Mouse (Mus musculus): ENCODE results near the gene Kmt2a. TPM values are rescaled to one million over a fixed set of nuclear protein-coding genes. Genes with fewer than 3 reads are reported as not detected.

Gene Kmt2a
- polyA plus RNA-seq, 1 experiment from 2014 or later, result 10.4 TPM

DNA sequence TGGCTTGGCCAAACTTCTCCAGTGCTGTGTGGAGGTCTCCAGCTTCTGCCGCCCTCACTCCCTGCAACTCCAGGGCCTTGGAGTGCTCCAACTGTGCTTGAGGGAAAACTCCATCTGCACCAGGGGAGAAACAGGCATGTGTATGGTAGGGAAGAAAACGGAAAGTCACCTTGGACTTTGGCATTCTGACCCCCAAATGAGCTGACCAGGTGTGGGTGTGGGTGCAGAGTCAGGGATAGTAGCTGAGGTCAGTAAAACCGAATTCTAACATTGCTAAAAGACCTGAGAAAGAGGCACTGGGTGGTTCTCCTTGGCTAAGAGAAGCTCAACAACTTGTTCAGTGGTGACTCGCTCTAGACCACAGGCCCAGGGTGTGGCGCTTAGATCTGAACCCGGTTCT is 79.4 kb downstream of the Kmt2a start:
- whole genome bisulfite sequencing, result 78% methylated on average over 6 of the region's 6 CpGs

DNA sequence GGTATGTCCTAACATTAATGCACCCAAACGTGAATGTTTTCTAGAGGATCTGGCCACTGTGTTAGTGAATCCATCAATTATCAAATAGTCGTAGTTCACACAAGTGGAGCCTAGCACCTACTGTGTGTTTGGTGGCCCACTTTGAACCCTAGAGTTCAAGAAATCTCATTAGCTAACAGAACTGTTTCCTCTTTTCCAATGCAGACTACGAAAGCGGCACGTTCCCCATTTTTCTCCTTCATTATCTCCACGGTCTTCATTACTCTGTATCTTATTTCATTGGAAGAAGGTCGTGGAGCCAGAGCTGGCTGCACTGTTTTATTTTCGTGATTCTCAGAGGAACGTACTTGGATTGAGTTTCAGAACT is 81.2 kb downstream of the Kmt2a start:
- H3K4me1 ChIP-seq (ENCODE audit: control insufficient read depth in 2 of 2, insufficient read depth in 2 of 2, low read length in 2 of 2), result peaks cover 6 to 10% of the 10 kb centered on the region in 2 experiments; a peak in 2 of 4 replicates
- peaks cover 22% of the 10 kb centered on the region for H3K27me3 ChIP-seq (ENCODE audit: control insufficient read depth, insufficient read depth, low read length)
- no peaks in the 10 kb centered on the region for H3K9me3 ChIP-seq (ENCODE audit: control insufficient read depth, low read length)
- H3K9ac ChIP-seq (ENCODE audit: low read length), result peak overlapping the region; percentile 80
- WGBS, result 48% methylated on average over 9 of the region's 9 CpGs
- H3K36me3 ChIP-seq (ENCODE audit: control insufficient read depth, insufficient read depth, low read length), result peaks cover 8% of the 10 kb centered on the region
- ATAC-seq (ENCODE audit: insufficient number of reproducible peaks, insufficient read depth, low FRiP score, low read depth), result no peak
- peak overlapping the region; percentile 61 to 63 for H3K4me3 ChIP-seq (ENCODE audit: control insufficient read depth in 1 of 2, insufficient read depth in 1 of 2, low read depth in 1 of 2, low read length in 2 of 2)
- H3K27ac ChIP-seq (replicated peaks in 1 of 2; ENCODE audit: control insufficient read depth in 1 of 2, insufficient read depth in 1 of 2, low read depth in 2 of 2, low read length in 2 of 2), result no peak overlapping the region
- H3K4me2 ChIP-seq (ENCODE audit: low read length), result peak overlapping the region; percentile 94

More for the DNA sequence above, 79.4 kb downstream of the Kmt2a start:
- H3K9ac ChIP-seq (ENCODE audit: low read length), result no peak overlapping the region
- no peaks in the 10 kb centered on the region for H3K9me3 ChIP-seq (ENCODE audit: control insufficient read depth, low read length)
- no peak overlapping the region for H3K4me2 ChIP-seq (ENCODE audit: low read length)
- H3K27ac ChIP-seq (replicated peaks in 1 of 2; ENCODE audit: control insufficient read depth in 1 of 2, insufficient read depth in 1 of 2, low read depth in 2 of 2, low read length in 2 of 2), result no peak overlapping the region
- H3K4me3 ChIP-seq (ENCODE audit: control insufficient read depth in 1 of 2, insufficient read depth in 1 of 2, low read depth in 1 of 2, low read length in 2 of 2), result no peak overlapping the region
- peaks cover 6 to 10% of the 10 kb centered on the region in 2 experiments; a peak in 2 of 4 replicates for H3K4me1 ChIP-seq (ENCODE audit: control insufficient read depth in 2 of 2, insufficient read depth in 2 of 2, low read length in 2 of 2)
- peaks cover 22% of the 10 kb centered on the region for H3K27me3 ChIP-seq (ENCODE audit: control insufficient read depth, insufficient read depth, low read length)
- H3K36me3 ChIP-seq (ENCODE audit: control insufficient read depth, insufficient read depth, low read length), result peaks cover 24% of the 10 kb centered on the region
- ATAC-seq (ENCODE audit: insufficient number of reproducible peaks, insufficient read depth, low FRiP score, low read depth), result no peak

DNA sequence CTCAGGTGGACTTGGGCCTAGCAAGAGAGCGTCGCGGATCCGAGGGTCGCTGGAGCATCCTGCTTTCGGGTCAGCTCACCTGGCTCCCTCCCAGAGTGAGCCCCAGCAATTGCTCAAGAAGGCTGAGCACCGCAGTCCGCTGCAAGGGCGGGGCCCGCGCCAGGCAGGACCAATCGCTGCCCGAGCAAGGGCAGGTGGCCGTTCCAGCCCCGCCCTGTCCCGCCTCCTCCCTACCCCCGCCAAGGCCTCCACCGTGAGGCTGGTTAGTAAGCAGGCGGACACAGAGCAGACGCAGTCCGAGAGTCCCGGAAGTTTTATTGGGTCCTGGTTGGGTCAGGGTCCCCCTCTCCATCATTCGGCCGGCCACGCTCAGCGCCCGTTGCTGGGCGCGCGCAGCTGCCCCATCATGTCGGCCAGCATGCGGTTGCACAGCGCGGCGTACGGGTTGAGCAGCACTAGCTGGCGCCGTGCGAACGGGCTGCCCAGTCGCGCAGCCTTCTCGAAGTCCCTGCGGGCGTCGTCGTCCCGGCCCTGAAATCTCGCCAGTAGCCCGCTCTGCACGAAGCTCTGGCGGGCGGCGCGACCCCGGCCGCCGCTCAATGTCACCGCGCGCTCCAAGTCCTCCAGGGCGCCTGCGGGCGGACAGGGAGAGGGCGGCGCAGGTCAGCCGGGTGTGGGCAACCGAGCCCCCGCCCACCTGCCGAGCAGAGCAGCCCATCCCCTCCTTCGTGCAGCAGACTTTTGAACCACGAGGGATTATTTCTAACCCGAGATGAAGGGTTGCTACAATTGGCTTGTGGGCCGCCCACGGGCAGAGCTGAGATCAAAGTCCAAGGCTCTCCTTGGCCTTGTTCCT is 81.8 kb downstream of the Kmt2a start, which contains the start of gene Tmem25:
Tmem25 (minus strand) TSS at position 206 of the 856 bp plus-strand sequence.
- under 1% methylated on average over 73 of the region's 75 CpGs for WGBS
- H3K9me3 ChIP-seq (ENCODE audit: control insufficient read depth, low read length), result no peaks in the 10 kb centered on the region
- peak; percentile 90 for ATAC-seq (ENCODE audit: insufficient number of reproducible peaks, insufficient read depth, low FRiP score, low read depth)

DNA sequence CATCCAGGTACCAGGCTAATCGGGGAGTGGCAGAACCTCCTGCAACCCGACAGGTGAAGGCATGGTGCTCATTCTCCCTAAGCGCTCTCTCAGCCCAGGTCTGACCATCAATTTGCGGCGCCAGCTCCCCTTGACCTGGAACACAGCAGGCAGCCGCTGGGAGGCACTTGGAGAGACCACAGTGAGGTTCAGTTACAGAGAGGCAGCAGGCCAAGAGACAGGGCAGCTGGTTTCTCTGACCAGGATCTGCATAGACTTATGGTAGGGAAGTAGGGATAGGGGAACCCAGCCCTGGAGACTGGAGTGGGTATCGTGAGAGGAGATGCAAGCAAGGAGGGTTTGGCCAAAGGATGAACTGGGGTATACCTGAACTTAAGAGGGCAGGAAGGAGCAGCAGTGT is 82.8 kb downstream of the Kmt2a start:
- Histone ChIP-seq H3K9me3 (ENCODE audit: control insufficient read depth, low read length) (no peaks in the 10 kb centered on the region), H3K9ac (ENCODE audit: low read length) (no peak overlapping the region), H3K4me3 (ENCODE audit: control insufficient read depth in 1 of 2, insufficient read depth in 1 of 2, low read depth in 1 of 2, low read length in 2 of 2) (no peak overlapping the region), H3K4me2 (ENCODE audit: low read length) (peak overlapping the region; percentile 94; the same call in 1 of the 2 replicates), H3K36me3 (ENCODE audit: control insufficient read depth, insufficient read depth, low read length) (no peaks in the 10 kb centered on the region), H3K27me3 (ENCODE audit: control insufficient read depth, insufficient read depth, low read length) (peaks cover 22% of the 10 kb centered on the region), H3K4me1 (ENCODE audit: control insufficient read depth in 2 of 2, insufficient read depth in 2 of 2, low read length in 2 of 2) (peaks cover 6 to 10% of the 10 kb centered on the region in 2 experiments; a peak in 2 of 4 replicates), H3K27ac (replicated peaks in 1 of 2; ENCODE audit: control insufficient read depth in 1 of 2, insufficient read depth in 1 of 2, low read depth in 2 of 2, low read length in 2 of 2) (no peak overlapping the region)
- WGBS, result 39% methylated on average over 7 of the region's 7 CpGs
- ATAC-seq (ENCODE audit: insufficient number of reproducible peaks, insufficient read depth, low FRiP score, low read depth), result no peak

More for the DNA sequence above, 81.8 kb downstream of the Kmt2a start, which contains the start of gene Tmem25:
- peaks cover 6 to 10% of the 10 kb centered on the region in 2 experiments; a peak in 2 of 4 replicates for H3K4me1 ChIP-seq (ENCODE audit: control insufficient read depth in 2 of 2, insufficient read depth in 2 of 2, low read length in 2 of 2)
- peak within 1 kb of the TSS; percentile 60 to 83 for H3K27ac ChIP-seq (replicated peaks in 1 of 2; ENCODE audit: control insufficient read depth in 1 of 2, insufficient read depth in 1 of 2, low read depth in 2 of 2, low read length in 2 of 2)
- peak within 1 kb of the TSS; percentile 80 for H3K9ac ChIP-seq (ENCODE audit: low read length)
- 0 out of 2 replicates have a peak, but pooled peaks cover 3% of the 10 kb centered on the region for H3K36me3 ChIP-seq (ENCODE audit: control insufficient read depth, insufficient read depth, low read length)
- peak within 1 kb of the TSS; percentile 94 for H3K4me2 ChIP-seq (ENCODE audit: low read length)
- peak within 1 kb of the TSS; percentile 61 to 63 for H3K4me3 ChIP-seq (ENCODE audit: control insufficient read depth in 1 of 2, insufficient read depth in 1 of 2, low read depth in 1 of 2, low read length in 2 of 2)
- H3K27me3 ChIP-seq (ENCODE audit: control insufficient read depth, insufficient read depth, low read length), result peaks cover 22% of the 10 kb centered on the region

DNA sequence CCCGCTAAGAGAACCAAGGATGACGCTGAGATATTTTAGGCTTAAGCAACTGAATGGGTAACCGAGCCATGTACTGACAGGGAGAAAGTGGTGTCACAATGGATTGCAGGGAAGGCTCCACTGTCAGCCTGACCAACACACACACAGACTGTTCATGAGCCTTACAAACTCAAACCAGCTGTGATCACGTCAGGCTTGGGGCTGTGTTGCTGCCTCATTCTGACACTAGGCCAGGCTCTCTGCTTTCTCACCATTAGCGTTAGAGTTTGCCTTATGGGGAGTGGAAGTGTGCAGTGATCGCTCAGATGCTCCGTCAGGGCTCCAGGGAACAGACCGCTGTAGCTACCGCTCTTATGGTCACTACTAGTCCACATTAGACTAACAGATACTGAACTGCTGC is 88.3 kb downstream of the Kmt2a start:
- Histone ChIP-seq H3K27ac (replicated peaks in 1 of 2; ENCODE audit: control insufficient read depth in 1 of 2, insufficient read depth in 1 of 2, low read depth in 2 of 2, low read length in 2 of 2) (no peak overlapping the region), H3K27me3 (ENCODE audit: control insufficient read depth, insufficient read depth, low read length) (peaks cover 5% of the 10 kb centered on the region; the same call in 1 of the 2 replicates), H3K36me3 (ENCODE audit: control insufficient read depth, insufficient read depth, low read length) (peaks cover 47% of the 10 kb centered on the region), H3K4me3 (ENCODE audit: control insufficient read depth in 1 of 2, insufficient read depth in 1 of 2, low read depth in 1 of 2, low read length in 2 of 2) (no peak overlapping the region), H3K4me2 (ENCODE audit: low read length) (no peak overlapping the region), H3K4me1 (ENCODE audit: control insufficient read depth in 2 of 2, insufficient read depth in 2 of 2, low read length in 2 of 2) (no peaks in the 10 kb centered on the region), H3K9ac (ENCODE audit: low read length) (no peak overlapping the region), H3K9me3 (ENCODE audit: control insufficient read depth, low read length) (no peaks in the 10 kb centered on the region)
- whole genome bisulfite sequencing, result 71% methylated on average over 9 of the region's 9 CpGs
- ATAC-seq (ENCODE audit: insufficient number of reproducible peaks, insufficient read depth, low FRiP score, low read depth), result no peak

DNA sequence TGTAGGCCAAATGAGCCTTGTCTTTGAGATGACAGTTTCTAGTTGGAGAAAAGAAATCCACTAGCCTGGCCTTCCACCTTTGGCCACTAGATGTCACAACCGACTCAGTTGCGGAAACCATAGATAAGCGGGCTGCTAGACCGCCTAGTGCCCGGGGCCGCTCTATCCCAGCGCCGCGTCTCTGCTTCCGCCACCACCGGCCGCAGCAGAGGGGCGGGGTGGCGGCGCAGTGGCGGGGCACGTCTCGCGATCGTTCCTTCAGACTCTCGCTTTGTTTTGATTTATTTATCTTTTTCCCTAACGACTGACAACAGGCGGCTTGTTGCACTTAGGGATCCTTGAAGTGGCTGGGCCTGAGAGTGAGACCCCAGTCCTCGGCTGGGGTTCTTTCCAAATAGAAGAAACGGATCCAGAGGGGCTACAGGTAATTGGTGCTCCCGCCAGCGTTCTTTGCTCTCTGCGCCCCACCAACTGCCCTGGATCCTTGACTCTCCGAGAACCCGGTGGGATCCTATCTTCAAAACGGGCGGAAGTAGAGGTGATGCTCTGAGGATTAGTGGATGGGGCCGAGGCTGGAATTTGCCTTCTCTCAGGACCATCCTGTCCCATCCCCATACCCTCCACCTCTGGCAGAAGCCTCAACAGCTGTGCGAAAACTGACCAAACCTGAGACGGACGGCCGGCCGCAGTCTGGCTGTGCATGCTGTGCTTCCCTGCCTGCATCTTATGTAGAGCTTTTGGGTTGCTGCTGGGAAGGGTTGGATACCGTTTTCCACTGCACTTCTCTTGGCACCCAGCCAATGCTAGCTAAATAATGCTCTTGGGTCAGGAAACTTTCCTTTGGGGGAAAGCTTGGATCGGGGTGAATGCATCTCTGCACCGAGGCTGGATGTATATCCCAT is 108.1 kb downstream of the Kmt2a start:
- peaks cover 0 to 7% of the 10 kb centered on the region in 2 experiments; a peak in 3 of 4 replicates for H3K4me1 ChIP-seq (ENCODE audit: control insufficient read depth in 2 of 2, insufficient read depth in 2 of 2, low read length in 2 of 2)
- no peaks in the 10 kb centered on the region for H3K9me3 ChIP-seq (ENCODE audit: control insufficient read depth, low read length)
- ATAC-seq (ENCODE audit: insufficient number of reproducible peaks, insufficient read depth, low FRiP score, low read depth), result peak; percentile 99
- WGBS, result under 1% methylated on average over 41 of the region's 41 CpGs
- H3K4me2 ChIP-seq (ENCODE audit: low read length), result peak overlapping the region; percentile 90
- no peaks in the 10 kb centered on the region for H3K27me3 ChIP-seq (ENCODE audit: control insufficient read depth, insufficient read depth, low read length)
- H3K4me3 ChIP-seq (ENCODE audit: control insufficient read depth in 1 of 2, insufficient read depth in 1 of 2, low read depth in 1 of 2, low read length in 2 of 2), result peak overlapping the region; percentile 65 to 91
- peak overlapping the region; percentile 82 to 86 for H3K27ac ChIP-seq (replicated peaks in 1 of 2; ENCODE audit: control insufficient read depth in 1 of 2, insufficient read depth in 1 of 2, low read depth in 2 of 2, low read length in 2 of 2)
- peaks cover 15% of the 10 kb centered on the region for H3K36me3 ChIP-seq (ENCODE audit: control insufficient read depth, insufficient read depth, low read length)
- peak overlapping the region; percentile 94 for H3K9ac ChIP-seq (ENCODE audit: low read length)

DNA sequence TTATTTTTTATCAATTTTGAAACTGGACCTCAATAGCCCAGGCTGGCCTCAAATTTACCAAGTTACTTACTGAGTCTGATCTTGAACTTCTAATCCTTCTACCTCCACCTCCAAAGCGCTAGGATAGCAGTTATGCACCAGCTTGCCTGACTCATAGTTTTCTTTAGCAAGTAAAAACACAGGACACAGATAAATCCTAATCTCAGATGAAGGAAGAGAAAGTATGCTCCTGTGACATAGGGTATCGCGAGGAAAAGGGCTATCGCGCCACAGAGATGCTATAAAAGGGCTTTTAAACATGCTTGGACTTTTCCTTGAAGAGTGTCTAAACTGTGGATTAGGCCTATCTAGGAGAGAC is 108.7 kb downstream of the Kmt2a start:
- Histone ChIP-seq H3K36me3 (ENCODE audit: control insufficient read depth, insufficient read depth, low read length) (peaks cover 14% of the 10 kb centered on the region), H3K9ac (ENCODE audit: low read length) (no peak overlapping the region), H3K4me2 (ENCODE audit: low read length) (no peak overlapping the region), H3K4me3 (ENCODE audit: control insufficient read depth in 1 of 2, insufficient read depth in 1 of 2, low read depth in 1 of 2, low read length in 2 of 2) (no peak overlapping the region), H3K4me1 (ENCODE audit: control insufficient read depth in 2 of 2, insufficient read depth in 2 of 2, low read length in 2 of 2) (peaks cover 0 to 7% of the 10 kb centered on the region in 2 experiments; a peak in 3 of 4 replicates), H3K27me3 (ENCODE audit: control insufficient read depth, insufficient read depth, low read length) (no peaks in the 10 kb centered on the region), H3K9me3 (ENCODE audit: control insufficient read depth, low read length) (no peaks in the 10 kb centered on the region), H3K27ac (replicated peaks in 1 of 2; ENCODE audit: control insufficient read depth in 1 of 2, insufficient read depth in 1 of 2, low read depth in 2 of 2, low read length in 2 of 2) (peak overlapping the region; percentile 29 to 55; a peak in 2 of 4 replicates)
- no peak for ATAC-seq (ENCODE audit: insufficient number of reproducible peaks, insufficient read depth, low FRiP score, low read depth)
- 10% methylated on average over 5 of the region's 5 CpGs for WGBS
